Mouse (Mus musculus): ENCODE results near the gene Ywhah.

The Ywhah gene

DNA sequence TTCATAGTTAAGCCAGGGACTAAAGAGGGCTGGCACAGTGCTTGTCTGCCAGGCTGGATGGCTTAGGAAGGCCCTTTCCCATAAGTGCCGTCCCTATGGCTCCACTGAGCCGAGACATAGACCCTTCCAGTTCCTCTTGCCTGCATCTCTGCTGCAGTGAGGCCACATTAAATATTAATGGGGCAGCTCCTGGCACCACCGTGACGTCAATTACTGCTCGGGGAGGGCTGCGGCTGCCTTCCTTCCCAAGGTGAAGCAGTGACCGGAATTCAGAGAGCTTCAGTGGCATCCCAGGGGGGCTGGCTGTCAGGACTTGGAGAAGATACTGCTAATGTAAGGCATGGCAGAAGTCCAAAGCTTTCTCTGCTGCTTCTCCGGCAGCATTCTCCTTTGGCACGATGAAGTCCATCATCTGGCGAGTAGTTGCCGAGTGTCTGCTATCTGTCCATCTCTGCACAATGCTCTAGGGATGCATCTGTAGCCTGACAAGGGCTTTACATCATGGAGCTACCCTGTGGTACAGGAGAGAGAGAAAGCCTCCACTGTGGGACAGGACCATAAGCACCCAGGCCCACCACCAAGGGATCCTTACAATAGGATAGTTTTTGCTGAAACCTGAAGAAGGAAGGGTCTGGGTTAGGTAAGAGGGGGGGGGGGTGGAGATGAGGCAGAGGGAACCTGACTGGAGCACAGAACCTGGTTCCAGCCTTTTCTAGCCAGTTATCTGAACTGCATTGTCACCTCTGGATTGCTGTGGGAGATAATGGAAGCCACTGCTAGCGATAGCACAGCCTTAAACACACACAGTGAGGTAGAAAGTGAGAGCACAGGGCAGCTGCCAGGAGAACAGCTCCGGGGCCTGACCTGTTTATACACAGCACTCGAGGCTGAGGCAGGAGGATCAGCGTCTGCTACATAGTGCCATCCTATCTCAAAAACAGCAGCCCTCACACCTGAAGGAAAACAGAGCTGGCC is 7.2 kb upstream of the Ywhah start:
- DNase-seq = no peak

- no peak for DNase-seq
Measured at GRCm38 (mm10) chr5:33014096-33014495, 4.5 kb upstream of the Ywhah start.

- no peak for DNase-seq
Measured at GRCm38 (mm10) chr5:33015579-33015978, 3.0 kb upstream of the Ywhah start.

DNA sequence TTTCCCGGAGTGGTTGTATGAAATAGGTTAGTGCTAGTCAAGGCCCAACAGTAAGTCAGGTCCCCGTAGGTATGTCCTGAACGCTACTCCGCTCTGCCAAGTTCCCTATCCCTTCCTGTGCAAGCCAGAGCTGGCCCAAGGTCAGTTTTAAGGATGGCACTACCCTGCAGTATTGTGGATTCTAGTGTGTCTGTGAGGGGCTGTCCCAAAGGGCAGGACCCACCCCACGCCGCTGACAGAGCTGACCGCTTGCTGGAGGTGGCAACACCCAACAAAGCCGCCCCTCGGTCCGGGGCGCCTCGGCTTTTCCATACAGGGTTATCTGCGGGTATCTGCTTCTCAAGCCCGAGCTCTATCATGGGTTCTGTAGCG is 441 bp upstream of the Ywhah start:
- DNase-seq = no peak

DNA sequence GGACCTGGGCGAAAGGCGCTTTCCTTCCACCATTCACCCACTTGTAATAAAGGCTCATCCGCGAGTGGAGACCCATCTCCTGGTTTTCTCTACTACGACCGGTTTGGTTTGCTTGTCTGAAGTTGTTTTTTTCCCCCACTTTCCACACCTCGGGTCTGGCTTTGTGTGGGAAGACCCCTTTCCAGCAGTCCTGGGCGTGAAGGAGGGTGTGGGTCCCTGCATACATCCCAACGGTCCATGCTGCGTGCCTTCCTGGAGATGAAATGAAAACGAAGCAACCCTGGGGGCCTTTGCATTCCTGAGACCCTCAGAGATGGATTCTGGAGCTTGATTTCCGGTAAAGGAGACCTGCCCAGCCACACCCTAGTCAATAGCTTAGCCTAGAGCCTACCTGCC is 808 bp downstream of the Ywhah start:
- no peak for DNase-seq

GRCm38 (mm10) chr5:33021622-33022021 is 3.0 kb downstream of the Ywhah start:
- no peak for DNase-seq

DNA sequence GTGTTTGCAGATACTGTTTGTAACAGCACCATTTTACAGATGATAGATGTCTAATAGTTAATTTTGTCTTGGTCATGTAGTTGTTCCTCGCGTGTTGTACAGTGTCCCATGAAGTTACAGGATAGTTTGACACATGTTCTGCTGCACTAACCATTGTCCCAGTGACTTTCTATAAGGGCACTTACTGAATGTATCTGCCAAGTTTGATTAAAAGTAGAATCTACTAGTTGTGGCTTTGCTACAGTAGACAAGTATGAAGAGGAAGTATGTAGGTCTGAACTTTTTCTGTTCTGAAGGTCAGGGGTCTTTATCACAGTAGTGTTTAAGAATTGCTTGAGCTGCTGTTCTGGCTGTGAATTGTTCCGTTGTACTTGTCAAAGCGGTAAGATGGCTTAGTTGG is 4.7 kb downstream of the Ywhah start:
- no peak for DNase-seq

DNA sequence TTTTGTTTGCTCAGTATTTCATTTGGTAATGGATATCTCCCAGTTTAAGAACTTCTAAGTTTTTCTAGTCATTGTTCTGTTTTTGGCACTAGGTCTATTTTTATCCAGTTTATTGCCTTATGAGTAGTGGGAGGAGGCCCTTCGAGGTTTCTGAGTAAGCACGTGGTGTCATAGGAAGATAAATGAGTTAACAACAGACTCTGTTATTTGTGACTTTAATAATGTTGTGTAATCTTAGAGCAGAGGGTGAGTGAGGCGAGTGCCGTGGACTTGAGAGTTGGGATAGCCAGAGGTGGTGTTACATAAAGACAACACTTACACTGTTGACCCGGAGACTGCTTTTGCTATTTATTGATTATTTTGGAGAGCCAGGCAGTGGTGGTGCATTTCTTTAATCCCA is 5.9 kb downstream of the Ywhah start:
- peak; percentile 96 for DNase-seq

DNA sequence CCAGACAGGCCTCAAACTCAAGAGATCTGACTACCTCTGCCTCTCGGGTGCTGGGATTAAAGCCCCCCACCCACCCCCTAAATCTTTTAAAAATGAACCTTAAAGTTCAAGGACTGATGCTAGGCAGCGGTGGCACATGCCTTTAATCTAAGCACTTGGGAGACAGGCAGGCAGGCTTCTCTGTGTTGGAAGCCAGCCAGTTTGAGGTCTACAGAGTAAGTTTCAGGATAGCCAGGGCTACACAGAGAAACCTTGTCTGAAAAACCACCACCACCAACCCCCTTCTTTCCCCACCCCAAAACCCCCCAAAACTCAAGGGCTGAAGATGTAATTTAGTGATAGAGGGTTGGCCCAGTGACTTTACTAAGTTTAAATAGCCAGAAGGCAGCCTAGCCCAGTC is 10.0 kb downstream of the Ywhah start:
- no peak for DNase-seq

DNA sequence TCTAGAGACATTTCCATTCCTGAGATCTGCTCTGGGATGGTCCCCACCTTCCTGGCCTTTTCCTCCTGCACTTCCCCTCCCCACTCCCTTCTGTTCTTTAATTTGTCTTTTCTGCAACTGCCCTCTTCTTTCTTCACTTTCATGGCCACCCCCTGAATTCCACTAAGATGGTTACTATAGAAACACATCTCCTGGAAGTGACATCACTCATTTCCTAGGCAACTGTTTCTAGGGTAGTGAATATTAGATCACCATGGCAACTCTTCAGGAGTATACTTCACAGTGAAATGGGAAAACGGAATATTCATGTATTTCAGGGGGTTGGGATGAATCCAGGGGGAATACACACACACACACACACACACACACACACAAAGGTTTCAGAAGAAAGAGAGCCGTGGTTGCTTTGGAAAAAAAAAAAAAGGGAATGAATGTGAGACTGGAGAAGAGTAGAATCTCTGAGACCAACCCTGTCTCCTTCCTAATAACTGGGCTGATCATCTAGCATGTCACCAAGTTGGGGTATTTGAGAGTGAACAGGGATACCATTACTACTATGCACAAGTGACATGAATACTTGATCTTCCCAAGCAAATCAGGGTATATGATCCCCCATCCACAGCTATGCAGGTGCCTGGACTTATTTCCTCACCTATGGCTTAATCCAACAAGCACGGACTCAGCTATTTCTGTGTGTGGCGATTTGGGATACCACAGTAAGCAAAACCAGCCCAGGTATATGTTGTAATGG is 12.0 kb downstream of the Ywhah start:
- DNase-seq = peak; percentile 41

GRCm38 (mm10) chr5:33032036-33032773 is 13.6 kb downstream of the Ywhah start:
- peak; percentile 74 for DNase-seq

GRCm38 (mm10) chr5:33033121-33033520 is 14.5 kb downstream of the Ywhah start:
- peak; percentile 97 for DNase-seq

DNA sequence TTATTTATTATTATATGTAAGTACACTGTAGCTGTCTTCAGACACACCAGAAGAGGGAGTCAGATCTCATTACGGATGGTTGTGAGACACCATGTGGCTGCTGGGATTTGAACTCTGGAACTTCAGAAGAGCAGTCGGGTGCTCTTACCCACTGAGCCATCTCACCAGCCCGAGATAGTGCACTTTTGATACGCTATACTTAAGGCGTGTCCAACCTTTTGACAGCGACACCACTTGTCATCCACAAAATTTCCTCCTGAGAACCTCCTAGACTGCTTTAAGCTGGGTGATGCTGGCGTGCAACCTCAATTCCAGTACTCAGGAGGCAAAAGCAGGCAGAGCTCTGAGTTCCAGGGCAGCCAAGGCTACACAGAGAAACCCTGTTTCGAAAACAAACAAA is 15.0 kb downstream of the Ywhah start:
- peak; percentile 50 for DNase-seq

- peak; percentile 90 for DNase-seq
Measured at GRCm38 (mm10) chr5:33034100-33034499, 15.5 kb downstream of the Ywhah start.

DNA sequence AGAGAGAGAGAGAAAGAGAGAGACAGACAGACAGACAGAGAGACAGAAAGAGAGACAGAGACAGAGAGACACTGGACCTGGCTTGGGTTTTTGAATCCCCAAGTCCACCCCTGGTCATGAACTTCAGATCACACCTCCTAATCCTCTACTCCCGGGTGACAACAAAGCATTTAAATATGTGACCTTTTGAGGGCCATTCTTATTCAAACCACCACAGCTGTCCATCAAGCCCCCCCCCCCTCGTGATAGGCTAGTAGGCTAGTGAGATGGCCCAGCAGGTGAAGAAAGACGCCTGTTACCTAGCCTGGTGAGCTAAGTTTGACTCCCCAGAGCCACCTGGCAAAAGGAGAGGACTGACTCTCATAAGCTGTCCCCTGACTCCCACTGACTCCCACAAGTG is 16.3 kb downstream of the Ywhah start:
- peak; percentile 22 for DNase-seq

DNA sequence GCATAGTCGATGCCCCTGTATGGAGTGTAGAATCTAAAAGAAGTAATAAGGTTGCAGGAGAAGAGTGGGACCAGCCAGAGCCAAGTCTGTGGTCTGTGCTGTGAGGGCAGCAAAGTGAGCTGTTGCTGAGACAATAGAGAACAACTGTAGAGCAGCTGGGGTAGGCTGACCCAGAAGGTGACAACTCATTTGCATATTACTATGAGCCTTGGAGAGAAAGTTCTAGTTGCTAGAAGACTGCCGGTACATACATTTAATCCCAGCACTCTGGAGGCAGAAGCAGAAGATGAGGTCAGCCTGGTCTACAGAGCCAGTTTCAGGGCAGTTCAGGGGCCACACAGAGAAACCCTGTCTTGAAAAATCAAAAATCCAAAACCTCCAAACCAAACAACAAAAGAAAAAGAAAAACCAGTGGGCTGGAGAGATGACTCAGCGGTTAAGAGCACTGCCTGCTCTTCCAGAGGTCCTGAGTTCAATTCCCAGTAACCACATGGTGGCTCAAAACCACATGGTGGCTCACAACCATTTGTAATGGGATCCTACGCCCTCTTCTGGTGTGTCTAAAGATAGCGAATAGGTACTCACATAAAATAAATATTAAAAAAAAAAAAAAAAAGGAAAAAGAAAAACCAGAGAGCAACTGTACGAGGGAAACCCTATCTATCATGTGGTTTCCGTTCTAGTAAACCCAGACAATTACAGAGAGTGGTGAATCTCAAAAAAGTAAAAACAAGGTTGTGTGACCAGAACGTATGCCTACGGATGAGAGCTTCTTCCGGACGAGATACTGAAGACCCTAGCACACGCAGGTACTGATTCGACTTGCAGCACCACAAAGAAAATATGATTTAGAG is 20.3 kb downstream of the Ywhah start:
- peak; percentile 61 for DNase-seq

- peak; percentile 86 for DNase-seq
Measured at GRCm38 (mm10) chr5:33039510-33039911, 20.9 kb downstream of the Ywhah start.

GRCm38 (mm10) chr5:33040735-33041134 is 22.1 kb downstream of the Ywhah start:
- peak; percentile 62 for DNase-seq

- peak; percentile 65 for DNase-seq
Measured at GRCm38 (mm10) chr5:33043397-33043796, 24.8 kb downstream of the Ywhah start.

DNA sequence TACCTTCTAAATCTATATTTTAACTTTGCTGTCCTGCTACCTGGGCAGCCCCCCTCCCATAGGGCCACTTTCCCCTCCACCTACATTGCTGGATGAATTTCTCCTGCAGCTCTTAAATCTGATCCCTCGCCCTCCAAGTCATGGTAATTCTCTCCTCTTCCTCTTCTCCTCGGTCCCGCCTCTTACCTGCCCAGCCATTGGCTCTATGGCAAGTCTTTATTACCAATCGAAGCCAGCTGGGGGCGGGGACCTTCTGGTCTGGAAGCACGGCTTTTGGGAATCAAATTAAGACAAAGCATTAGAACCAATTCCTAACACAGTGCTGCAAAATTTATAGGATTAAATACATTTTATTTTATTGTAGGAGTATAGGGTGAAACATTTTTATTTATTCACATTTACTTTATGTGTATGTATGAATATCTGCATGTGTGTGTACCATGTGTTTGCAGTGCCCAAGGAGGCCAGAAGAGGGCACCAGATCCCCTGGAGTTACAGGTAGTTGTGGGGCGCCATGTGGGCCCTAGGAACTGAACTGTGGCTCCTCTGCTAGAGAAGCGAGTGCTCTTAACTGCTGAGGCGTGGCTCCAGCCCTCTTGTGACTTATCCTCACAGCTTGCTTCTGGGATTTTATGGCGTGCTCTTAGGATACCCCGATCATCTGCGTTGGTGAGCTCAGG is 26.2 kb downstream of the Ywhah start:
- DNase-seq = peak; percentile 76

DNA sequence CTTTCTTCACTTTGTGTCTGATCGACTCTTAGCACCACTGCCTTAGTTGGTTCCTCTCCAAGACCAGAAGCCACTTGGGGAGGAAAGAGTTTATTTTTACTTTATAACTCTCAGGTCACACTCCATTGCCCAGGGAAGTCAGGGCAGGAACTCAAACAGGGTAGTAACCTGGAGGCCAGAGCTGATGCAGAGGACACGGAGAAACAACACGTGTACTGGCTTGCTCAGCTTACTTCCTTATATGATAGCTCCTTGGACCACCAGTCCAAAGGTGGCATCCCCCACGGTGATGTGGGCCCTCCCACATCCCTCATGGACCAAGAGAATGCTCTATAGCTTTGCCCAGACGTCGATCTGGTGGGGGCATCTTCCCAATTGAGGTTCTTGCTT is 26.7 kb downstream of the Ywhah start:
- DNase-seq = peak; percentile 83
